Mouse (Mus musculus) kidney, embryonic 14.5 days (tissue): ENCODE results near the gene Ovol3. TPM values are rescaled to one million over a fixed set of nuclear protein-coding genes. Genes with fewer than 3 reads are reported as not detected.

Experiments
- ATAC-seq: fragments of 200-750 bp; cut with Nextera tagmentation; 2 replicates; pipeline ENCODE4 v1.8.0; 2017; ENCODE audit warnings: moderate number of reproducible peaks, mild to moderate bottlenecking, moderate TSS enrichment, moderate library complexity; ENCODE audit not compliant: low FRiP score, low TSS enrichment
- H3K27ac ChIP-seq: fragments of 300-500 bp; sonication (generic); 2 replicates; pipeline ENCODE4 v1.5.1; 2014; ENCODE audit warnings: low read depth, mild to moderate bottlenecking, low read length, moderate library complexity, mixed read lengths
- H3K27me3 ChIP-seq: fragments of 300-500 bp; sonication (generic); 2 replicates; pipeline ENCODE4 v1.6.1; 2014; ENCODE audit warnings: mild to moderate bottlenecking, low read length; ENCODE audit not compliant: control insufficient read depth, insufficient read depth
- H3K36me3 ChIP-seq: fragments of 300-500 bp; sonication (generic); 2 replicates; pipeline ENCODE4 v1.6.1; 2014; ENCODE audit warnings: low read length, mixed read lengths; ENCODE audit not compliant: control insufficient read depth, insufficient read depth
- H3K4me1 ChIP-seq: fragments of 300-500 bp; sonication (generic); 2 replicates; pipeline ENCODE4 v1.6.1; 2014; ENCODE audit warnings: low read length, mixed read lengths; ENCODE audit not compliant: control insufficient read depth, insufficient read depth
- H3K4me2 ChIP-seq: fragments of 300-500 bp; sonication (generic); replicated peaks from 2 replicates; pipeline ENCODE4 v1.6.1; 2014; ENCODE audit warnings: low read depth, mild to moderate bottlenecking, low read length
- H3K4me3 ChIP-seq: fragments of 300-500 bp; sonication (generic); 2 replicates; pipeline ENCODE4 v1.5.1; 2014; ENCODE audit warnings: mild to moderate bottlenecking, low read length
- H3K9ac ChIP-seq: fragments of 300-500 bp; sonication (generic); 2 replicates; pipeline ENCODE4 v1.6.1; 2014; ENCODE audit warnings: low read depth, mild to moderate bottlenecking, low read length, moderate library complexity
- H3K9me3 ChIP-seq: fragments of 300-500 bp; sonication (generic); 2 replicates; pipeline ENCODE4 v1.6.1; 2016; ENCODE audit warnings: low read length; ENCODE audit not compliant: control insufficient read depth
- WGBS: fragments of 180-500 bp; shearing (Covaris S2); extraction: QIAGEN DNeasy Blood & Tissue Kit; methylation state at CpG from one replicate; pipeline ENCODE4 v1.1.7; 2014; 5-methylcytosine and 5-hydroxymethylcytosine counted together
- polyA plus RNA-seq: library from polyadenylated mRNA; unstranded; fragments of >200 nt; fragmentation: Nextera tagmentation; extraction: Ambion mirVana; gene quantifications from 2 replicates; pipeline ENCODE4 v1.2.1, GENCODE M21; 2014

The Ovol3 gene
- polyA plus RNA-seq, 1 experiment from 2014 or later, result not detected

DNA sequence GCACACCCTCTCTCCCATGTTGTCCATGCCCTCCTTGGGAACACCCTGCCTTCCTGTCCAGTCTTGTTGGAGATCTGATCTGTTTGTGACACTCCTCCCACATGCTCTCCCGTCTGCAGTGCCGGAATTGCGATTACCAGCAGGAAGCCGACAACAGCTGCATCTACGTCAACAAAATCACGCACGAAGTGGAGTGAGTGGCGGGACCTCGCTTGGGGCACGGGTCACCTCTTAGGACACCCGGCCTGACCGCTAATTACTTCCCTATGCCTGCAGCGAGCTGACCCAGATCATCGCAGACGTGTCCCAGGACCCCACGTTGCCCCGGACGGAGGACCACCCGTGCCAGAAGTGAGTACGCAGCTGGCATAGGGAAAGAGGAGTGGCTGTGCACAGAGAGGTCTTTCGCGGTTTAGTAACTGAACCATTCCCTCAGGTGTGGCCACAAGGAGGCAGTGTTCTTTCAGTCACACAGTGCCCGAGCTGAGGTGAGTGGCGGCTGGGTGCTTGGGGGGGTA, 2.8 kb downstream of the Ovol3 start:
- 6% methylated on average over 24 of the region's 24 CpGs for WGBS
- H3K9ac ChIP-seq, result peak overlapping the region; percentile 82
- H3K27me3 ChIP-seq, result no peaks in the 10 kb centered on the region
- no peaks in the 10 kb centered on the region for H3K9me3 ChIP-seq
- peaks cover 29% of the 10 kb centered on the region; the same call in 1 of the 2 replicates for H3K36me3 ChIP-seq
- H3K4me2 ChIP-seq, result peak overlapping the region; percentile 73
- peaks cover 17% of the 10 kb centered on the region for H3K4me1 ChIP-seq
- H3K4me3 ChIP-seq, result peak overlapping the region; percentile 82
- ATAC-seq, result peak; percentile 28
- H3K27ac ChIP-seq, result peak overlapping the region; percentile 88; the same call in 1 of the 2 replicates

DNA sequence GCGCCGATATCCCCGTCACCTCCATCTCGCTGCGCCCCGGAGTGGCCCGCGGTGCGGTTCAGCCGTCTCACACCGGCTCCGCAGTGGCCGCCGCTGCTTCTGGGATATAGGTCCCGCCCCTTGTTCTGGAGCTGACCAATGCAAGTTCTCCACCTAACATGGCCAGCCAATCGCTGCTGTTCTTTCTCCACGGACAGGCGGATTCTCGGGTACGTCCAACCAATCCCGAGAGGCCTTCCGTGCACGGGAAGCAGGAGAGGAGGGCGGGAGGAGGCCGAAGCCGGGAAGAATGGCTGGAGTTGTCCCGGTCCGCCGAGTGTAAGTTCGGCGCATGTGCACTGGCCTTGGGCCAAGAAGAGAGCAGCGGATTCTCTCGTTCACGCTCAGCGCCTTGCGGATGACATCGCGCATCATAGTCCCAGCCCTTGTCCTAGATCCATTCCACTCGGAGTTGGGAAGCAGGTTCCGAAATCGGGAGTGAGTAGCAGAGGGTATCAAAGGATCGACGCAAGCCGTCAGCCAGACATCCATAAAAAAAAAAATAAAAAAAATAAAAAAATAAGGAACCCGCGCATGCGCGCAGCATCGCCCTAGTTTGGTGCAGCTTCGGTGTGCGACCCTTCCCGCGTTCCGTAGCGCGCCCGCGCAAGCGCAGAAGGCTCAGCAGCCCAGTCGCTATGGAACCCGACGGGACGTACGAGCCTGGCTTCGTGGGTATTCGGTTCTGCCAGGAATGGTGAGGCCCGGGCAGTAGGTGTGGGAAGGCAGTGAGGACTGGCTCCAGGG, 3.7 kb downstream of the Ovol3 start, which contains the start of the genes Polr2i and Tbcb:
Polr2i (plus strand) TSS at position 280 of the 786 bp plus-strand sequence.
Tbcb (minus strand) TSS at position 604 of the 786 bp plus-strand sequence.
- Histone ChIP-seq H3K9ac (peak within 1 kb of the TSS; percentile 82), H3K27me3 (no peaks in the 10 kb centered on the region), H3K27ac (peak within 1 kb of the TSS; percentile 88), H3K36me3 (peaks cover 37% of the 10 kb centered on the region), H3K9me3 (no peaks in the 10 kb centered on the region), H3K4me2 (peak within 1 kb of the TSS; percentile 73), H3K4me3 (peak within 1 kb of the TSS; percentile 82), H3K4me1 (peaks cover 17% of the 10 kb centered on the region)
- under 1% methylated on average over 67 of the region's 67 CpGs for WGBS
- peak; percentile 95 for ATAC-seq

DNA sequence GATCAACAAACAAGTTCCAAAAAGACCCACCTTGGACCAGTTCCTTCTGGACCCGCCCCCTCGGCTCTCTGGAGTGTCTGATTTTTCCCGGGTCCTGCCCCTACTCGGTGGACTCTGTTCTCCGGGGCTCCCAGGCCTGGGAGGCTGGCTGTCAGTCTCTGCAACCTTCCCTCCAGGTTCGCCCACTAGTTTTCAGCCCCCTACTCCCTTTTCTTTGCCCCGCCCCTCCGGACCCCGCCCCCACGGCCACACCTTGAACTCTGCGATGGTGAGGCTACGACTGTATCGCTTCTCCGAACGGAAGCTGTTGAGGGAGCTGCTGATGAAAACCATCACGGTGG, 4.2 kb downstream of the Ovol3 start:
- peaks cover 43% of the 10 kb centered on the region for H3K36me3 ChIP-seq
- peak overlapping the region; percentile 82 for H3K9ac ChIP-seq
- H3K9me3 ChIP-seq, result no peaks in the 10 kb centered on the region
- H3K27me3 ChIP-seq, result no peaks in the 10 kb centered on the region
- H3K27ac ChIP-seq, result 0 out of 2 replicates have a peak overlapping the region, but pooled peaks have one; percentile 32
- H3K4me2 ChIP-seq, result peak overlapping the region; percentile 73
- under 1% methylated on average over 16 of the region's 16 CpGs for WGBS
- H3K4me3 ChIP-seq, result peak overlapping the region; percentile 82
- peak; percentile 32; the same call in 1 of the 2 replicates for ATAC-seq
- peaks cover 17% of the 10 kb centered on the region for H3K4me1 ChIP-seq

DNA sequence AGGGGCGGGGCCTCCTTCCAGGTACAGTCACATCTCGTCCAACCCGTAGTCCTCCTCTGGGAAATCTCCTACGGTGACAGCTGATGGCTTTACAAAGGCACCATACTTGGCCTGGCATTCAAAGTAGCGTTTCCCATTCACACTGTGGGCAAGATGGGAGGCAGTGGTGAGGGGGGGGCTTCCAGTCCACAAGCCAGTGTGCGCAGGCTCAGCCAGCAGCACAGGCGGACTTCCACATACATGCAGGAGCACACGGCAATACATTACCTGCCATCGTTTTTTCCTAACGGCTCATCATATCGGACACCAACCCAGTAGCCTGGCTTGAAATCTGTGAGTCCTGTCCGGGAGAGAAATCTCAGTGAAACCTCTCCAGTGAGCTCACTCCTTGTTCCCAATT, 11.3 kb downstream of the Ovol3 start:
- Histone ChIP-seq H3K9ac (no peak overlapping the region), H3K4me1 (no peaks in the 10 kb centered on the region; the same call in 1 of the 2 replicates), H3K9me3 (no peaks in the 10 kb centered on the region), H3K4me3 (no peak overlapping the region), H3K4me2 (no peak overlapping the region), H3K27ac (no peak overlapping the region), H3K36me3 (peaks cover 43% of the 10 kb centered on the region), H3K27me3 (no peaks in the 10 kb centered on the region)
- ATAC-seq, result no peak
- 95% methylated on average over 12 of the region's 12 CpGs for WGBS

GRCm38 (mm10) chr7:30222205-30222604, 13.3 kb downstream of the Ovol3 start:
- Histone ChIP-seq H3K4me1 (no peaks in the 10 kb centered on the region; the same call in 1 of the 2 replicates), H3K9ac (no peak overlapping the region), H3K36me3 (peaks cover 33% of the 10 kb centered on the region), H3K4me3 (no peak overlapping the region), H3K27ac (no peak overlapping the region), H3K4me2 (no peak overlapping the region), H3K27me3 (no peaks in the 10 kb centered on the region), H3K9me3 (no peaks in the 10 kb centered on the region)
- WGBS, result 89% methylated on average over 5 of the region's 5 CpGs
- ATAC-seq, result no peak

GRCm38 (mm10) chr7:30221433-30221832, 14.1 kb downstream of the Ovol3 start:
- Histone ChIP-seq H3K27ac (no peak overlapping the region), H3K4me1 (no peaks in the 10 kb centered on the region; the same call in 1 of the 2 replicates), H3K36me3 (peaks cover 26% of the 10 kb centered on the region), H3K4me2 (no peak overlapping the region), H3K4me3 (no peak overlapping the region), H3K9ac (no peak overlapping the region), H3K27me3 (no peaks in the 10 kb centered on the region), H3K9me3 (no peaks in the 10 kb centered on the region)
- 88% methylated on average over 3 of the region's 3 CpGs for WGBS
- ATAC-seq, result no peak

GRCm38 (mm10) chr7:30220008-30220356, 15.5 kb downstream of the Ovol3 start:
- no peak for ATAC-seq
- Histone ChIP-seq H3K9me3 (no peaks in the 10 kb centered on the region), H3K9ac (peak overlapping the region; percentile 68; the same call in 1 of the 2 replicates), H3K36me3 (peaks cover 15% of the 10 kb centered on the region), H3K4me1 (no peaks in the 10 kb centered on the region; the same call in 1 of the 2 replicates), H3K4me2 (peak overlapping the region; percentile 90), H3K27me3 (no peaks in the 10 kb centered on the region), H3K4me3 (peak overlapping the region; percentile 47), H3K27ac (no peak overlapping the region)
- 12% methylated on average over 11 of the region's 11 CpGs for WGBS

DNA sequence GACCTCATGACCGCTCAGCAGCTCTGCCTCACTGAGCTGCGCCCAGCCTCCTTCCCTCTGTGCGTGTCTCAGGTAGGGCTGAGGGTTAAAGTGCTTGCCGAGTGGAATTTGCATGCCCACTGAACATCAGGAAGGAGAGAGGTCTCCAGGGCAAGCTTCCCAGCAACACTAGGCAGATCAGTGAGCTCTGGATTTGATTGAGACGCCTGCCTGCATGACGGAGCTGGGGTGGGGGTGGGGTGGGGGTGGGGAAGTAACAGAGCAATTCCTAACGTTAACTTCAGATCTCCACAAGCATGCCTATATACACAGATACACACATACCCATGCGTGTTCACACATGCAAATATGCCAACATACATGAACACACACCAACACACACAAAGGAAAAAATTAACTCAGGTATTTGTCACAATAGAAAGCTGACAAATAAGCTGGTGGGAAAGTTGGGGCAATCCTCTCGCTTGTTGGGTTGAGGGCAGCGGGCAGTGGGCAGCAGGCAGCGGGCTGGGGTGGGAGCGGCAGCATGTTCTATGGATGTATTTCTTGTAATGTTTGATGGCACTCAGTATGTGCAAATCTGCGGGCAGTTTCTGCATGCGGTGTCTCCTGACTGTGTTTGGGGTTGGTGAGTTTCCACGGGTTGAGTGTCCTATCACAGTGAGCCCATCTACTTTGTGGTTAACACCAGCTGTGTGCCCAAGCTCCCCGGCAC, 16.1 kb downstream of the Ovol3 start:
- Histone ChIP-seq H3K27me3 (no peaks in the 10 kb centered on the region), H3K9me3 (no peaks in the 10 kb centered on the region), H3K36me3 (peaks cover 10% of the 10 kb centered on the region), H3K4me1 (no peaks in the 10 kb centered on the region; the same call in 1 of the 2 replicates), H3K4me2 (peak overlapping the region; percentile 90), H3K4me3 (peak overlapping the region; percentile 47), H3K9ac (peak overlapping the region; percentile 68), H3K27ac (peak overlapping the region; percentile 59; the same call in 1 of the 2 replicates)
- peak; percentile 47 for ATAC-seq
- 3% methylated on average over 16 of the region's 16 CpGs for WGBS
